Mouse (Mus musculus) testis, postnatal 10 days (tissue): ENCODE measurements around the gene C2cd6.

ENCODE experiments used
- DNase-seq: peaks from one replicate; pipeline ENCODE4 v3.0.0; 2021; ENCODE audit warnings: low spot score

C2cd6 gene

GRCm38 (mm10) chr1:59094705-59095104 lies at the start of gene C2cd6:
Gene C2cd6 (minus strand): TSS chr1:59094900.
- no peak for DNase-seq

DNA sequence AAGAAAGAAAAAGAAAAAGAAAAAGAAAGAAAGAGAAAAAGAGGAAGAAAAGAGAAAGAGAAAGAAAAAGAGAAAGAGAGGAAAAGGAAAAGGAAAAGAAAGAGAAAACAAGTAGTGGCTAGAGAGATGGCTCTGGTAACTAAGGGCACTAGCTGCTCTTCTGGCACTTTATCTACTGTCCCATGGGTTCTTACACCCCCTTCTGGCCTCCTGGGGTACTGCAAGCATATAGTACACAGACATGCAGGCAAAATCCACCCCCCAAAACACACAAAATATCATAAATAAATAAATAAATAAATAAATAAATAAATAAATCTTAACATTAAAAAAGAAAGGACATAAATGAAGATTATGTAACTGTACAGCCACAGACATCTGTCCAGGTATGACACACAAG lies 48.1 kb upstream of the C2cd6 start:
- DNase-seq: peak; percentile 77

GRCm38 (mm10) chr1:59134419-59134818 lies 39.7 kb upstream of the C2cd6 start:
- no peak for DNase-seq

DNA sequence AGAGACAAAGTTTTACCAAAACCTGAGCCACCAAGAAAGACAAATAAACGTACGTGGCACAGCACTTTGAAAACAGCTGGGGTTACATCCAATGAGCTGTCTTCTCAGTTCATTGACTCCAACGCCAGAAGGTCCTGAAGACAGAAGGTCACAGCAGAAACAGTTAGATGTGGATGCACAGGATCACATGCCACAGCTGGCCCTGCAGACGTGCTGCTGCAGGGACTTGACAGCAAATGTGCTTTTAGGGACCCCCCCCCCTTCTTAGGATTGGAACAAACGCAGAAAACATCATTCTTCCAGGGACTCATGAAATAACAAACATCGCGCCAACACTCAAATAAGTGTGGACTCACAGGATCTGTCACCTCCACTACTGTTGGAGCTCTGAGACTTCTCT lies 34.2 kb upstream of the C2cd6 start:
- no peak for DNase-seq

GRCm38 (mm10) chr1:59125558-59125957 lies 30.9 kb upstream of the C2cd6 start:
- no peak for DNase-seq

DNA sequence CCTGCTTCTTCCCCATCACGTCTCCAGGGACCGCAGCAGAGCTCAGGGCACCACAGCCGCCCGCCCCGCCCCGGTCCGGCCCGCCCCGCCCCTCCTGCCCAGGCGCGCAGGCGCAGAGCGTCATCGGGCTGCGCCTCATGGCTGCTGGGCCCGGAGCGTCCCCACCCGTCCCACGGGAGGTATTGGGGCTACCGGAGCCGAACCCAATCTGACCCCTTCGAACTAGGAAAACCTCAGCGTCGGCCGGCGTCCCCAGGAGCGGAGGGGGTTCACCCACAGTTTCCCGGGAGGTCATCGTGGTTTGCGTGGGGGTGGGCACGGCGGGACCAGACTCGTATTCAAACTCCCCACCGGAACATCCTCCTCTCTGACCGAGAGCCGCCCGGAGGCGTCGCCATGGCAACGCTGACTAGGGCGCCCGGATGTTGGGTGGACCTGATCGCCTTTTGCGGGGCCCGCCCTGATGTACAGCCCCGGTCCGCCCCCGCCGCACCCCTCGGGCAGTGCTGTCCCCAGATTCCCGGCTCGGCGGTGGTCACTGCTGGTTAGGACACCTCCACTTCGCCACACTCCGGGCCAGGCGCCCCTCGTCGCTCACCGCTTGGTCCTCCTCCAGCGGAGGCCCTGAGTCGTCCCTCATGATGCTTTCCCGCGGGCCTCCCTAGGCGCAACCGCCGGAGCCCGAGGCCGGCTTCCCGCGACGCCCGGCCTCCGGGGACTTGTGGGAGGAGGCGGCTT lies 25.2 kb upstream of the C2cd6 start, which contains the start of gene Tmem237:
Gene Tmem237, minus strand, starts transcription at position 689 of the 738 bp plus-strand sequence.
- DNase-seq: peak; percentile 96

DNA sequence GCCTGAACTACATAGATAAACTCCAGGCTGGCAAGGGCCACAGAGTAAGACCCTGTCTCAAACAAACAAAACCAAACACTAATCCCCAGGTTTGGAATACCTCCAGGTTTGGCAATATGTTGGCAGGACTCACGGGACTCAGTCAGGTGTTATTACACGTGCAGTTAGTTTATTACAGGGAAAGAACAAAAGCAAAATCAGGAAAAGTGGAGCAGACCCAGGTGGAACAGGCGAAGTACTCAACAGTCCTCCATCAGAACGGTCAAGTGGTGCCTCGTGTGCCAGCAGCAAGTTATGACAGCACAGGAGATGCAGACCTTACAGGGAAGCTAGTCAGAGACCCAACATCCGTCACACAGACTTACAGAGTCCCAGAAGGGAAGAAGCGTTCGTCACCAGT lies 15.8 kb upstream of the C2cd6 start:
- no peak for DNase-seq

- DNase-seq: no peak
Measured at GRCm38 (mm10) chr1:59102071-59102470, 7.4 kb upstream of the C2cd6 start.

DNA sequence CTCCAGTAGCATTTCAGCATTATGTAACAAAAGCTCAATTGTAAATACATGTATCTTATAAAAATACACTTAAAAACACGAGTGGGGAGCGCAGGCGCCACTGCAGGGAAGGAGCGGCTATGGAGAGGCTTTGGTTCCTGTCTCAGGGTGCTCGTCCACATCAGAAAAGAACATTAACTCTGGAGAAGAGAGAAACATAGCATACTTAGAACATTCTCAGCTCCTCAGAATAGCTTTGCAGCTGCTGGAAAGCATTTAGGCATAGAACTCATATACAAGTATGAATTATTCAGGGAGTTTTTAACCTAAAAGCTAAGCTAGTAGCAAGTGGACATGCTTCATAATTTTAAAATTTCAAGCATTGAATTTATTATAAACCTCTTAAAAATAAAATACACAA lies 6.3 kb upstream of the C2cd6 start:
- DNase-seq: no peak

DNA sequence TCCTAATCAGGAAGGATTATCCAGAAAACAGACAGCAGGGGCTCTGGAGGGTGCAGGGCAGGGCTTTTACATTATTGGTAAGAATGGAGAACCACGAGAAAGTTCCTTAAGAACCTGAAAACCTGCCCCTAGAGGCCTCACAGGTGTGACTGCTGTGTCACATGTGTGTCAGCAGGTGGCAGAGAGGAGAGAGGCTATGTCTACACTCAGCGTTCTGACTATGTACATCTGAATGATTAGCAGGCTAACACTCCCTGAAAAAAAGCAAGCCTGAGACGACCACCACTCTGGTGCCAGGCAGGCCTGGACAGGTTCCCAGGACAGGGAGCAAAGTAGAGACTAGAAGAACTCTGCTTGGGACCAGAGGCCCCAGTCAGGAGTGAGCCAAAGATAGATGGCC lies 23.8 kb downstream of the C2cd6 start:
- DNase-seq: no peak

- DNase-seq: peak; percentile 56
Measured at GRCm38 (mm10) chr1:59067976-59068375, 26.7 kb downstream of the C2cd6 start.

DNA sequence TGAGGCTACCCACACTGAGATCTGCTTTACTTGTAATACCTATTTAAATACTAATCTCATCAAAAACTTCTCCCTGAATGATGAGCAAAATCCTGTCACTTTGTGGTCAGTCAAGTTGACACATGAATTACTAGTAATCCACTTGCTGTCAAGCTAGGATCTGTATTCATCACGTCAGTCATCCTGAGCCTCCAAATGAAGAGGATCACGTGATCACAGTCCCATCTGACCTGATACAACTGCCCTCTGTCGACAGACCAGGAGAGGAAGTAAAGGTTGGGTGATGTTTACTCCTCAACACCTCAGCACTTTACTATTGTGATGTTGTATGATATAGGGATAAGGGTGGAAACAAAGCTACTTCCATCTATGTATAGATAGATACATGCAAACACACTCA lies 31.0 kb downstream of the C2cd6 start:
- no peak for DNase-seq

DNA sequence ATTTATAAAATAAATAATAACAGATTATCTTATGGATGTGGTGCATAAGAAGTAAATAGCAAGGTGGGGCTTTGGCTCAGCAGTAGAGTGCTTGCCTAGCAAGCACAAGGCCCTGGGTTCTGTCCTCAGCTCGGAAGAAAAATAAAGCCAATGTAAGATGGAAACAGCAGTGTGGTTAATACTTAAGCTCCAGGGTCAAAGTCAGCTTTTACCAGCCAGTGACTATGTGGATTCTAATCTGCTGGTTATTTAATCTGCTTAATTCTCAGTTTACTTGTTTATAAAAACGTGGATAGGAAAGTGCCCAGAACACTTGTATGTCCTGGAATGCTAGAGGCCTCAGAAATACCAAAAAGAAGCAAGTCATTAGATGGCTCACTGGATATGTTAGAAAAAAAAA lies 37.7 kb downstream of the C2cd6 start:
- no peak for DNase-seq

GRCm38 (mm10) chr1:59051306-59051705 lies 43.4 kb downstream of the C2cd6 start:
- DNase-seq: no peak

GRCm38 (mm10) chr1:59037723-59038122 lies 57.0 kb downstream of the C2cd6 start:
- no peak for DNase-seq

GRCm38 (mm10) chr1:59021556-59021955 lies 73.1 kb downstream of the C2cd6 start:
- no peak for DNase-seq

DNA sequence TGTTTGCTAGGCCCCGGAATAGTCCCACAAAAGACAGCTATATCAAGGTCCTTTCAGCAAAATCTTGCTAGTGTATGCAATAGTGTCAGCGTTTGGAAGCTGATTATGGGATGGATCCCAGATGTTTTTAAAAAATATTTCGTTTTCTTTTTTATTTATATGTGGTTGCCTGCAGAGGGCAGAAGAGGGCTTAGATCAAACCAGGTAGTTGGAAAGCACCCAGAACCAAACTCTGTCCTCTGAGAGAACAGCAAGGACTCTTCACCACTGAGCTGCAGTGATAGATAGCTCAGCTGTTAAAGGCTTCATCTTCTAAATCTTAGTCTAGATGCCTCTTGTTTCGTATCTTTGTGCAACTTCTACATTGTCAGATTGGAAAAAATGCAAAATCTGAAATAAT lies 85.5 kb downstream of the C2cd6 start:
- no peak for DNase-seq
